Mouse (Mus musculus): Measurements from ENCODE around the gene Kcnb1. TPM values are rescaled to one million over a fixed set of nuclear protein-coding genes. Genes with fewer than 3 reads are reported as not detected.

Kcnb1 gene
- total RNA-seq, 4 experiments from 2014 or later: 90.7 to 118 (median 104) TPM

- peak; percentile 93 to 97 for DNase-seq (ENCODE audit: low spot score in 2 of 2)
Measured at GRCm38 (mm10) chr2:167062965-167063880, 126.7 kb downstream of the Kcnb1 start, which contains the start of gene Znfx1. TSS of gene Znfx1 (minus strand) at chr2:167063015.

- peak; percentile 79 to 83 for DNase-seq (ENCODE audit: low spot score in 2 of 2)
Measured at GRCm38 (mm10) chr2:167062497-167062911, 127.5 kb downstream of the Kcnb1 start.

GRCm38 (mm10) chr2:167061381-167062034 lies 128.4 kb downstream of the Kcnb1 start:
- no peak for DNase-seq (ENCODE audit: low spot score in 2 of 2)

- DNase-seq (ENCODE audit: low spot score in 2 of 2): no peak
Measured at GRCm38 (mm10) chr2:167060761-167061160, 129.2 kb downstream of the Kcnb1 start.

- no peak for DNase-seq (ENCODE audit: low spot score in 2 of 2)
Measured at GRCm38 (mm10) chr2:167060360-167060759, 129.6 kb downstream of the Kcnb1 start.

GRCm38 (mm10) chr2:167059960-167060359 lies 130.0 kb downstream of the Kcnb1 start:
- DNase-seq (ENCODE audit: low spot score in 2 of 2): no peak

GRCm38 (mm10) chr2:167059536-167059935 lies 130.4 kb downstream of the Kcnb1 start:
- DNase-seq (ENCODE audit: low spot score in 2 of 2): no peak

GRCm38 (mm10) chr2:167058814-167059387 lies 131.1 kb downstream of the Kcnb1 start:
- DNase-seq (ENCODE audit: low spot score in 2 of 2): no peak

- no peak for DNase-seq (ENCODE audit: low spot score in 2 of 2)
Measured at GRCm38 (mm10) chr2:167058201-167058600, 131.8 kb downstream of the Kcnb1 start.

- no peak for DNase-seq (ENCODE audit: low spot score in 2 of 2)
Measured at GRCm38 (mm10) chr2:167056942-167057323, 133.0 kb downstream of the Kcnb1 start.

- no peak for DNase-seq (ENCODE audit: low spot score in 2 of 2)
Measured at GRCm38 (mm10) chr2:167056210-167056941, 133.6 kb downstream of the Kcnb1 start.

- DNase-seq (ENCODE audit: low spot score in 2 of 2): no peak
Measured at GRCm38 (mm10) chr2:167055386-167055785, 134.6 kb downstream of the Kcnb1 start.

- DNase-seq (ENCODE audit: low spot score in 2 of 2): no peak
Measured at GRCm38 (mm10) chr2:167053127-167053844, 136.7 kb downstream of the Kcnb1 start.

GRCm38 (mm10) chr2:167048698-167049358 lies 141.1 kb downstream of the Kcnb1 start:
- DNase-seq (ENCODE audit: low spot score in 2 of 2): no peak

GRCm38 (mm10) chr2:167048223-167048622 lies 141.7 kb downstream of the Kcnb1 start:
- no peak for DNase-seq (ENCODE audit: low spot score in 2 of 2)

Other genes starting within 250 kb of the Kcnb1 start
- gene Stau1, start 193.9 kb downstream of the Kcnb1 start, total RNA-seq (2022): 10 to 100 TPM; 61.9 to 71.9 (median 68.0) TPM
- 10 to 100 TPM; 30.4 to 34.8 (median 33.5) TPM for gene Ddx27, start 175.0 kb downstream of the Kcnb1 start, total RNA-seq (2022)
- 10 to 100 TPM; 52.2 to 54.7 (median 52.5) TPM for gene Znfx1, start 127.1 kb downstream of the Kcnb1 start, total RNA-seq (2022)
- 1 to 10 TPM; 1.7 to 2.2 (median 1.7) TPM for gene Ptgis, start 50.4 kb upstream of the Kcnb1 start, total RNA-seq (2022)
- gene B4galt5, start 159.0 kb upstream of the Kcnb1 start, total RNA-seq (2022): 10 to 100 TPM; 34.6 to 43.0 (median 39.7) TPM
- gene Slc9a8, start 231.6 kb upstream of the Kcnb1 start, total RNA-seq (2022): 10 to 100 TPM; 31.5 to 39.0 (median 35.7) TPM

All from layer of hippocampus, adult 8-10 months (tissue).